Mouse (Mus musculus) gastrocnemius, postnatal 4 days (tissue): ENCODE measurements around the gene Dnajc3. TPM values are rescaled to one million over a fixed set of nuclear protein-coding genes. Genes with fewer than 3 reads are reported as not detected.
A peak's percentile ranks its signal among the peaks of the same experiment; 100 is the strongest.

ENCODE experiments used
- DNase-seq, 2 experiments: peaks; one replicate each; pipeline ENCODE4 v3.0.0; 2021 to 2022; ENCODE audit warnings: low spot score in 2 of 2, mixed read lengths in 2 of 2
- long read RNA-seq, 2 experiments: library from polyadenylated mRNA; stranded (forward); transcript quantifications; one replicate each; pipeline ENCODE4 v2.0.0; 2021
- total RNA-seq, 2 experiments: library from RNA; stranded (reverse); gene quantifications; 2 replicates each; pipeline ENCODE4 v1.2.3; 2021

Dnajc3 gene
- 10 to 100 TPM; 28.7 to 34.8 TPM for total RNA-seq
- long read RNA-seq, experiment 1, full-length matches to known transcripts, result 69 of 80 reads
- long read RNA-seq, experiment 1, partial matches to known transcripts, result 3 of 80 reads
- long read RNA-seq, experiment 1, other reads (novel, unspliced or antisense), result 8 of 80 reads
- long read RNA-seq, experiment 2, full-length matches to known transcripts, result 78 of 85 reads
- long read RNA-seq, experiment 2, partial matches to known transcripts, result 3 of 85 reads
- long read RNA-seq, experiment 2, other reads (novel, unspliced or antisense), result 4 of 85 reads

GRCm38 (mm10) chr14:118937533-118938492 is at the start of gene Dnajc3:
TSS of gene Dnajc3 (plus strand) at chr14:118937976.
- peak; percentile 99 to 100 for DNase-seq

- DNase-seq, result no peak
Observed at GRCm38 (mm10) chr14:118890101-118890500, 47.7 kb upstream of the Dnajc3 start.

GRCm38 (mm10) chr14:118895228-118895627 is 42.5 kb upstream of the Dnajc3 start:
- no peak for DNase-seq

GRCm38 (mm10) chr14:118895655-118896054 is 42.1 kb upstream of the Dnajc3 start:
- no peak for DNase-seq

- no peak for DNase-seq
Observed at GRCm38 (mm10) chr14:118899940-118900339, 37.8 kb upstream of the Dnajc3 start.

GRCm38 (mm10) chr14:118900911-118901310 is 36.9 kb upstream of the Dnajc3 start:
- no peak for DNase-seq

- no peak for DNase-seq
Observed at GRCm38 (mm10) chr14:118903397-118903796, 34.4 kb upstream of the Dnajc3 start.

GRCm38 (mm10) chr14:118903867-118904562 is 33.8 kb upstream of the Dnajc3 start:
- no peak for DNase-seq

- no peak for DNase-seq
Observed at GRCm38 (mm10) chr14:118907592-118907991, 30.2 kb upstream of the Dnajc3 start.

GRCm38 (mm10) chr14:118909872-118910271 is 27.9 kb upstream of the Dnajc3 start:
- peak in 1 of 2 experiments; percentile 32 for DNase-seq

GRCm38 (mm10) chr14:118910332-118911222 is 27.2 kb upstream of the Dnajc3 start:
- peak; percentile 49 to 70 for DNase-seq

- DNase-seq, result no peak
Observed at GRCm38 (mm10) chr14:118911521-118911920, 26.3 kb upstream of the Dnajc3 start.

GRCm38 (mm10) chr14:118913651-118914050 is 24.1 kb upstream of the Dnajc3 start:
- no peak for DNase-seq

GRCm38 (mm10) chr14:118919025-118919424 is 18.8 kb upstream of the Dnajc3 start:
- DNase-seq, result no peak

GRCm38 (mm10) chr14:118920654-118921053 is 17.1 kb upstream of the Dnajc3 start:
- no peak for DNase-seq

- no peak for DNase-seq
Observed at GRCm38 (mm10) chr14:118922251-118922650, 15.5 kb upstream of the Dnajc3 start.

- DNase-seq, result peak; percentile 25 to 26
Observed at GRCm38 (mm10) chr14:118922667-118923184, 15.1 kb upstream of the Dnajc3 start.

- DNase-seq, result peak; percentile 35 to 70
Observed at GRCm38 (mm10) chr14:118924673-118925615, 12.8 kb upstream of the Dnajc3 start, which contains the start of gene Dzip1. TSS of gene Dzip1 (minus strand) at chr14:118925460.

- no peak for DNase-seq
Observed at GRCm38 (mm10) chr14:118928565-118928964, 9.2 kb upstream of the Dnajc3 start.
